Mouse (Mus musculus) left cerebral cortex, postnatal 10 days (tissue): ENCODE measurements around the gene Kif1c. TPM values are rescaled to one million over a fixed set of nuclear protein-coding genes. Genes with fewer than 3 reads are reported as not detected.

Experiments used
- DNase-seq, 2 experiments: peaks; one replicate each; pipeline ENCODE4 v3.0.0; 2021 to 2022; ENCODE audit warnings: low spot score in 2 of 2, mixed read lengths in 1 of 2; ENCODE audit errors: extremely low spot score in 1 of 2
- intact Hi-C: fragments of 180-260 bp; cut with DNase I; formaldehyde crosslinking; loops from one replicate; pipeline ENCODE4 v1.15.1; 2025
- total RNA-seq, 2 experiments: library from RNA; stranded (reverse); gene quantifications; 2 replicates each; pipeline ENCODE4 v1.2.3; 2021

The Kif1c gene
- 10 to 100 TPM; 38.6 to 41.8 TPM for total RNA-seq

GRCm38 (mm10) chr11:70699722-70700556, at the start of gene Kif1c, which contains the start of gene Inca1:
Gene Kif1c (plus strand): TSS chr11:70700548.
Gene Inca1 (minus strand): TSS chr11:70700155.
- DNase-seq: peak; percentile 91 to 95
- intact Hi-C loops: loop anchor here (2.0 kb wide), 1 partner anchor 55 kb away; no protein-coding TSS in a partner anchor

- intact Hi-C loops: no loop called here
- no peak for DNase-seq
These were observed 49.0 kb upstream of the Kif1c start for GRCm38 (mm10) chr11:70651391-70651790.

- no peak for DNase-seq
- intact Hi-C loops: no loop called here
These were observed 48.1 kb upstream of the Kif1c start for GRCm38 (mm10) chr11:70652029-70652883.

GRCm38 (mm10) chr11:70652884-70653344, 47.4 kb upstream of the Kif1c start:
- intact Hi-C loops: no loop called here
- DNase-seq: no peak

GRCm38 (mm10) chr11:70653345-70654197, 46.8 kb upstream of the Kif1c start:
- intact Hi-C loops: no loop called here
- peak in 1 of 2 experiments; percentile 83 for DNase-seq

DNA sequence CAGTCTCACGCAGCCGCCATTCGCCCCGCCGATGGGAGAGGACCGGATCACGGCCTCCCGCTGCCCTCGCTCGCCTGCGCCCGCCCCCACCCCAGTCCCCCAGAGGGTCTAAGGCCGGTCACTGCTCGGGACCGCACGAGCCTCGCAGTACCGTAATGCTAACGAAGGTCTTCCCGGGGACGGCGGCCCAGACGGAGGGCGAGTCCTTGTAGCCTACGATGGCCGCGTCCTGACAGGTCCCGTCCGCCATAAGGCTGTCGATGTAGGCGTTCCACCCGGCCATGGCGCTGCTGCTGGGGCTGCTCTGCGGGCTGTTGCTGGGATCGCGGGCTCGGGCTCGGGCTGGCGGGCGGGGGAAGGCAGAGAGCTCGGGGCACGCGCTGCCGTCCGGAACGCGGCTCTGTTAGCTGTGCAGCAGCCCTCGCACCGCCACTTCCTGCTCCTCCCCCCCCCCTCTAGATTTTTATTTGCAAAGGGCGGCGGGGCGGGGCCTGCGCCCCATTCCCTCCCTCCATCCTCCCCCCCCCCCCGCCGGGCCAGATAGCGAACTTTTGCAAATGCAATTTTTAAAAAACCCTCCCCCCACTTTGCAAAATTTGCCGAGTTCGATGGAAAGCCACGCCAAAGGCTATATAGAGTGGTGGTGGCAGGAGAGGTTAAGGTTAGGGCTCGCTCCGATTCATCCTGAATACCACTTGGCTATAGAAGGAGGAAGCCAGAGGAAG, 46.0 kb upstream of the Kif1c start, which contains the start of gene Pfn1:
Gene Pfn1 (minus strand): TSS at position 447 of the 725 bp plus-strand sequence.
- DNase-seq: peak in 1 of 2 experiments; percentile 89
- intact Hi-C loops: no loop called here

DNA sequence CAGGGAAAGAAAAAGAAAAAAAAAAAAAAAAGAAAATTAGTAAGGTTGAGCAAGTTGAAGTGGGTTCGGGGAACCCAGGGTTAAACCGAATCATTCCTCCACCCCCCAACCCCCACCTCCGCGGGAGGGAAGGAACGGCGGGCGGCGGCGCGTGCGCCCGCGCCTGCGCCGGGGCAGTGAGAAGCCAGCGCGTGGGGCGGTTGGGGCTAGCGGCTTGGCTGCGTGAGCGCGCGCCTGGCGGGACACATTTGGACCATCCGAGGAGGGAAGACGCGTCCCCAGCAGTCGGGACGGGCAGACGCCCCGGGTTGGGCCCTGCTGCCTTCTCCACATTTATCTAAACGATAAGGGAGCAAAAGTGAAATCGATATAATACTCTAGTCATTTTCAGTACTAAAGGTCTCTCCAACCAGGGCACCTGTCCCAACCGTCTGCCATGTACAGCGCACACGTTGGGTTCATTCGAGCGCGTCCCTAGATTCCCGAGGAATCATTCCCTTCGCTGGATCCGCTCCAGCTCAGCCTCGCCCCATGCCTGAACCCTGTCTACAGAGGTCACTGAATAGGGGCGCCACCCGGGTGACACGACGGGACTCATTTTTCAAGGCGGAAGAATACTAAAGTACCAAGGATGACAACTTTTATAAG, 45.3 kb upstream of the Kif1c start:
- intact Hi-C loops: no loop called here
- DNase-seq: peak; percentile 56 to 91

GRCm38 (mm10) chr11:70655571-70656455, 44.5 kb upstream of the Kif1c start:
- intact Hi-C loops: no loop called here
- peak in 1 of 2 experiments; percentile 76 for DNase-seq

- DNase-seq: peak in 1 of 2 experiments; percentile 64
- intact Hi-C loops: no loop called here
These were observed 43.9 kb upstream of the Kif1c start for GRCm38 (mm10) chr11:70656456-70656927.

DNA sequence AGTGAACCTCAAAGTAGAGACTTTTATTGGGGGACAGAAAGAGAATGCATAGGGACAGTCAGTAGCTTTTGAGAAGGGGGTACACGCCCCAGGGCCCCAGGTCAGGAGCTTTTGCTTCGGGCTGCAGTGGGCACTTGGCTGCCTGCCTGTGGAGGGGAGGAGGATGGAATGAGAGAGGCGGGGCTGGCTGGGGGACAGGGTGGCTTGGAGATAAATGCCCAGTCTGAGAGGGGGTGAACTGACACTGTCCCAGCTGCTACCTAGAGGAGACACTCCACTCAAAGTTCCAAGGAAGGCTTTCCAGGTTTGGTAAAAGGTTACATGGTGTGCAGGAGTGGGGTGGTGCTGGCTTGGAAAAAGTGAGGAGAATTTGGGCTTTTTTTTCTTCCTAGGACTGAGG, 43.4 kb upstream of the Kif1c start, which contains the start of gene Eno3:
Gene Eno3 (plus strand): TSS at position 239 of the 400 bp plus-strand sequence.
- intact Hi-C loops: no loop called here
- peak in 1 of 2 experiments; percentile 65 for DNase-seq

DNA sequence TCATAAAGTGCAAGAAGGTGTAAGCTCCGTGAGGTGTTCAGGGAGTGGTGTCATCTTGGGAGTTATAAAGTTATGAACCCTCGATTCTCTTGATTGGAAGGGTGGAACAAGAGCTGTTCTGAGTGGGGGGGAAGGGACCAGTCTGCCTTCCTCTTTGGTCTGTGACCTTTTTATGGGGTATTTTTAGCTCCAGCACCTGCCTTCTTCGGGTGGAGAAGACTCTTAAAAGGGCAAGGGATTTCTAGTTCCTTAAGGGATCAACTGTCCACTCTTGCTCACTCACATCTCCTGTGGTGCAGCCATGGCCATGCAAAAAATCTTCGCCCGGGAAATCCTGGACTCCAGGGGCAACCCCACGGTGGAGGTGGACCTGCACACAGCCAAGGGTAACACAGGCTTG, 42.8 kb upstream of the Kif1c start:
- intact Hi-C loops: no loop called here
- no peak for DNase-seq

DNA sequence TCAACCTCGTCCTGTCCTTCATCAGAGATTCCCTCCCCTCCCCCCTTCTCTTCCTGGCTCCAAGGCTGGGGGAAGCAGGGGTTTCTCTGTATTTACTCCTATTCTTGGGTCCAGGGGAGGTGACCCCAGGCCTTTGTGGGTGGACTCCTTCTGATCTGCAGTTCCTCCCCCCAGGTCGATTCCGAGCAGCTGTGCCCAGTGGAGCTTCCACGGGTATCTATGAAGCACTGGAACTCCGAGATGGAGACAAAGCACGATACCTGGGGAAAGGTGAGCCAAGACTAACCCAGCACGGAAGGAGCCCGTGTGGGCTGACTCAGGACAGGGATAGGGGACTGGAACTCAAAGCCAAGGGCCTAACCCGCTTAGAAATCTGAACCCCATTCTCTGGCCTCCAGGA, 42.4 kb upstream of the Kif1c start:
- DNase-seq: peak in 1 of 2 experiments; percentile 18
- intact Hi-C loops: no loop called here

GRCm38 (mm10) chr11:70658521-70658920, 41.8 kb upstream of the Kif1c start:
- DNase-seq: peak in 1 of 2 experiments; percentile 13
- intact Hi-C loops: no loop called here

- intact Hi-C loops: no loop called here
- DNase-seq: peak in 1 of 2 experiments; percentile 22
These were observed 41.4 kb upstream of the Kif1c start for GRCm38 (mm10) chr11:70658942-70659341.

DNA sequence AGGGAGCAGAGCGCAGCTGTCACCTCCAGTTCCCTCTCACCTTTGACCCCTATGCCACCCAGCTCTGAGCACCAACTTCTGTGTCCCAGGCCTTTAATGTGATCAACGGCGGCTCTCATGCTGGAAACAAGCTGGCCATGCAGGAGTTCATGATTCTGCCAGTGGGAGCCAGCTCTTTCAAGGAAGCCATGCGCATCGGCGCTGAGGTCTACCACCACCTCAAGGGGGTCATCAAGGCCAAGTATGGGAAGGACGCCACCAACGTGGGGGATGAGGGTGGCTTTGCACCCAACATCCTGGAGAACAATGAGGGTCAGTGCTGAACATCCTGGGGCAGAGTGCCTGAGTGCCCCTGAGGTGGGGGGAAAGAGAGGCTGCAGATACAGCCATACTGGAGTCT, 39.8 kb upstream of the Kif1c start:
- intact Hi-C loops: no loop called here
- peak in 1 of 2 experiments; percentile 12 for DNase-seq

- DNase-seq: no peak
- intact Hi-C loops: no loop called here
These were observed 37.2 kb upstream of the Kif1c start for GRCm38 (mm10) chr11:70663101-70663500.
